Mouse (Mus musculus): Measurements from ENCODE around the gene Orm2. TPM values are rescaled to one million over a fixed set of nuclear protein-coding genes. Genes with fewer than 3 reads are reported as not detected.

Orm2 gene
- polyA plus RNA-seq, 1 experiment, result not detected

- TF ChIP-seq POLR2A (IDR thresholded peaks at IDR 0.05; ENCODE audit: borderline replicate concordance, control insufficient read depth, low read depth, low read length) (no peak), CTCF (IDR thresholded peaks at IDR 0.05; ENCODE audit: control insufficient read depth, insufficient read depth, low read length) (no peak)
- peak overlapping the region; percentile 28 for H3K4me3 ChIP-seq (replicated peaks; ENCODE audit: control insufficient read depth, low read depth, low read length)
- peak overlapping the region; percentile 87 for H3K27ac ChIP-seq (ENCODE audit: control insufficient read depth, insufficient read depth, low read depth, low read length, poor library complexity)
- WGBS, result 90% methylated on average over 10 of the region's 10 CpGs
- H3K4me1 ChIP-seq (ENCODE audit: control insufficient read depth, insufficient read depth, low read length), result peaks cover 11% of the 10 kb centered on the region; the same call in 1 of the 2 replicates
Measured at GRCm38 (mm10) chr4:63397981-63398537, 35.8 kb downstream of the Orm2 start.

- WGBS, result 10% methylated on average over 11 of the region's 11 CpGs
- peak overlapping the region; percentile 87 for H3K27ac ChIP-seq (ENCODE audit: control insufficient read depth, insufficient read depth, low read depth, low read length, poor library complexity)
- peak; percentile 36; the same call in 1 of the 2 replicates for TF ChIP-seq POLR2A (IDR thresholded peaks at IDR 0.05; ENCODE audit: borderline replicate concordance, control insufficient read depth, low read depth, low read length)
- TF ChIP-seq CTCF (IDR thresholded peaks at IDR 0.05; ENCODE audit: control insufficient read depth, insufficient read depth, low read length), result no peak
- H3K4me3 ChIP-seq (replicated peaks; ENCODE audit: control insufficient read depth, low read depth, low read length), result peak overlapping the region; percentile 89
- H3K4me1 ChIP-seq (ENCODE audit: control insufficient read depth, insufficient read depth, low read length), result peaks cover 12% of the 10 kb centered on the region; the same call in 1 of the 2 replicates
Measured at GRCm38 (mm10) chr4:63398854-63399609, 36.8 kb downstream of the Orm2 start.

DNA sequence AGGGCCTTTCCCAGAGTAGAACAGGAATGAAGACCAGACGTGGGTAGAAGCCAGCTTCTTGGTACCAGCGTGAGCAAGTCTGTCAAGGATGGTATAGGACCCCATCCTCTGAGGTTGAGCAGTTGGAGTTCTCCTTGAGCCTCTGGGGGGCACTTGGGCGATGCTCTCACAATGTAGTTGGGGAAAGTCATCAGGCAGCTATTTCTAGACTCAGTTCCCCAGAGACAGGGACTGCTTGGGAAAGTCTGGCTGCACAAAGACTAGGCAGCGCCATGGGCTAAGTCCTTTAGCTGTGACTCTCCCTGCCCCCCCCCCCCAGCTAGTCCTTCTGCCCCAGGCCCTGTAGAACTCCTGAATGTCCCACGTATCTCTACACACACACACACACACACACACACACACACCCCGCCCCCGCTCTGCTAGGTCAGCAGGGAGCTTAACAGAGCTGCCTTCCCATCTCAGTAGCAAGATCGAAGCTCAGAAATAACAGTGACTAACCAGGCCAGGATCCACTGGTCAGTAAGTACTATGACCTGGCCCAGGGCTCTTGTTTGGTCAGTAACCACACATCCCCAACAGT, 37.5 kb downstream of the Orm2 start:
- peak overlapping the region; percentile 89 for H3K4me3 ChIP-seq (replicated peaks; ENCODE audit: control insufficient read depth, low read depth, low read length)
- peak overlapping the region; percentile 87 for H3K27ac ChIP-seq (ENCODE audit: control insufficient read depth, insufficient read depth, low read depth, low read length, poor library complexity)
- TF ChIP-seq POLR2A (IDR thresholded peaks at IDR 0.05; ENCODE audit: borderline replicate concordance, control insufficient read depth, low read depth, low read length), result no peak
- TF ChIP-seq CTCF (IDR thresholded peaks at IDR 0.05; ENCODE audit: control insufficient read depth, insufficient read depth, low read length), result no peak
- 29% methylated on average over 8 of the region's 8 CpGs for WGBS
- peaks cover 14% of the 10 kb centered on the region; the same call in 1 of the 2 replicates for H3K4me1 ChIP-seq (ENCODE audit: control insufficient read depth, insufficient read depth, low read length)

DNA sequence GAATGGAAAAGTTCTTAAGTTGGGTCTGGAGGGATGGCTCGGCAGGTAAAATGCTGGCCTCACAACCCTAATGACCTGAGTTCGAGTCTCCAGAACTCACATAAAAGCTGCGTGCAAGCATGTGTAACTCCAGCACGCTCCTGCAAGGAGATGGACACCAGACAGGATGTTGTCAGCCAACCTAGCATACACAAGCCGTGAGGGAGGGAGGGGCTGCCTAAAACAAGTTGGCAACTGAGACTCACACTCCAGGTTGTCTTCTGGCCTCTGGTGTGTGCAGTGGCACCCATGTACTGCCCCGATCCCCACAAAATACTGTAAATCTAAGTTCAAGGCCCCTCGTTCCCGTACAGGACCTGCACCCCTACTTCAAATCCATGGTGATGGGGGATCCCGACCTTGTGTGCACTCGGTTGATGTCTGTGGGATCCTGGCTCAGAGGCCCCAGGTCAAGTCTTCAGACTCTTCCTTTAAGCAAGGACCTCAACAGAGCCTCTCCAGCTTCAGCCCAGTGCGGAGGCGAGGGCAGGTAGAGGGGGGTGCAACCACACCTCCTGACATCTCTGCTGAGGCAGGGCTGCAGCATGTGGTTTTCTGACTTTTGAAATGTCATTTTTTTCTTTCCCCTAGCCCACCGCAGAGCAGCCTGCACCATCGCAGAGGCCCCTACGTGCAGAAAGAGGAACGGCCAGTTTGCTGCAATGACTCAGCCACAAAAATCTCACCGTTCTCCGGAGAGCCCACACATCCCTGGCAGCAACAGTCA, 38.5 kb downstream of the Orm2 start:
- peak overlapping the region; percentile 89 for H3K4me3 ChIP-seq (replicated peaks; ENCODE audit: control insufficient read depth, low read depth, low read length)
- peaks cover 14% of the 10 kb centered on the region for H3K4me1 ChIP-seq (ENCODE audit: control insufficient read depth, insufficient read depth, low read length)
- peak overlapping the region; percentile 97 for H3K27ac ChIP-seq (ENCODE audit: control insufficient read depth, insufficient read depth, low read depth, low read length, poor library complexity)
- 22% methylated on average over 18 of the region's 18 CpGs for WGBS
- TF ChIP-seq CTCF (IDR thresholded peaks at IDR 0.05; ENCODE audit: control insufficient read depth, insufficient read depth, low read length) (no peak), POLR2A (IDR thresholded peaks at IDR 0.05; ENCODE audit: borderline replicate concordance, control insufficient read depth, low read depth, low read length) (no peak)

DNA sequence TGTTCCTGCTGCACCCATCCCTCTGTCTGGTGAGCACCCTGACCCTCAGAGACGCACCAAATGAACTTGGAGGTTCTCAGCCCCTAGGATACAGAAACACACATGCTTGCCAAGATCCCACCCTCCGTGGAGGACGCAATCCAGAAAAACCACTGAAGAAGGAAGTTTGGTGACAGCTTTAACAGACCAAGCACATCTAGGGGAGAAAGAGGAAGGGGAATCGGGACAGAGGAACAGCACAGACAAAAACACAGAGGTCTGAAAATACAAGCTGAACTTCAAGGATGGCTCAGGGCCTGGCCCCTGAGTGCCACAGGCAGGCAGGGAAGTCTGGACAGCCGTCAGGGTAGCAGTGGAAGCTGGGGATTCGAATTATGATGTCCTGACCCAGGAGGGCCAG, 39.4 kb downstream of the Orm2 start:
- no peak for TF ChIP-seq CTCF (IDR thresholded peaks at IDR 0.05; ENCODE audit: control insufficient read depth, insufficient read depth, low read length)
- TF ChIP-seq POLR2A (IDR thresholded peaks at IDR 0.05; ENCODE audit: borderline replicate concordance, control insufficient read depth, low read depth, low read length), result no peak
- Histone ChIP-seq H3K4me3 (replicated peaks; ENCODE audit: control insufficient read depth, low read depth, low read length) (peak overlapping the region; percentile 89), H3K4me1 (ENCODE audit: control insufficient read depth, insufficient read depth, low read length) (peaks cover 21% of the 10 kb centered on the region), H3K27ac (ENCODE audit: control insufficient read depth, insufficient read depth, low read depth, low read length, poor library complexity) (peak overlapping the region; percentile 97)
- 9% methylated on average over 6 of the region's 6 CpGs for WGBS

GRCm38 (mm10) chr4:63402056-63402455, 39.8 kb downstream of the Orm2 start:
- TF ChIP-seq POLR2A (IDR thresholded peaks at IDR 0.05; ENCODE audit: borderline replicate concordance, control insufficient read depth, low read depth, low read length), result no peak
- TF ChIP-seq CTCF (IDR thresholded peaks at IDR 0.05; ENCODE audit: control insufficient read depth, insufficient read depth, low read length), result no peak
- peak overlapping the region; percentile 97 for H3K27ac ChIP-seq (ENCODE audit: control insufficient read depth, insufficient read depth, low read depth, low read length, poor library complexity)
- H3K4me3 ChIP-seq (replicated peaks; ENCODE audit: control insufficient read depth, low read depth, low read length), result peak overlapping the region; percentile 89
- H3K4me1 ChIP-seq (ENCODE audit: control insufficient read depth, insufficient read depth, low read length), result peaks cover 21% of the 10 kb centered on the region
- WGBS, result 4% methylated on average over 10 of the region's 10 CpGs

- Histone ChIP-seq H3K4me1 (ENCODE audit: control insufficient read depth, insufficient read depth, low read length) (peaks cover 21% of the 10 kb centered on the region), H3K27ac (ENCODE audit: control insufficient read depth, insufficient read depth, low read depth, low read length, poor library complexity) (peak overlapping the region; percentile 97), H3K4me3 (replicated peaks; ENCODE audit: control insufficient read depth, low read depth, low read length) (peak overlapping the region; percentile 89)
- 2% methylated on average over 6 of the region's 6 CpGs for WGBS
- TF ChIP-seq CTCF (IDR thresholded peaks at IDR 0.05; ENCODE audit: control insufficient read depth, insufficient read depth, low read length), result no peak
- TF ChIP-seq POLR2A (IDR thresholded peaks at IDR 0.05; ENCODE audit: borderline replicate concordance, control insufficient read depth, low read depth, low read length), result no peak
Measured at GRCm38 (mm10) chr4:63402558-63402957, 40.3 kb downstream of the Orm2 start.

All from bone marrow, adult 2 months (tissue).